Mouse (Mus musculus): Measurements from ENCODE around the gene Zfp804a.
A peak's percentile ranks its signal among the peaks of the same experiment; 100 is the strongest.

Gene Zfp804a

DNA sequence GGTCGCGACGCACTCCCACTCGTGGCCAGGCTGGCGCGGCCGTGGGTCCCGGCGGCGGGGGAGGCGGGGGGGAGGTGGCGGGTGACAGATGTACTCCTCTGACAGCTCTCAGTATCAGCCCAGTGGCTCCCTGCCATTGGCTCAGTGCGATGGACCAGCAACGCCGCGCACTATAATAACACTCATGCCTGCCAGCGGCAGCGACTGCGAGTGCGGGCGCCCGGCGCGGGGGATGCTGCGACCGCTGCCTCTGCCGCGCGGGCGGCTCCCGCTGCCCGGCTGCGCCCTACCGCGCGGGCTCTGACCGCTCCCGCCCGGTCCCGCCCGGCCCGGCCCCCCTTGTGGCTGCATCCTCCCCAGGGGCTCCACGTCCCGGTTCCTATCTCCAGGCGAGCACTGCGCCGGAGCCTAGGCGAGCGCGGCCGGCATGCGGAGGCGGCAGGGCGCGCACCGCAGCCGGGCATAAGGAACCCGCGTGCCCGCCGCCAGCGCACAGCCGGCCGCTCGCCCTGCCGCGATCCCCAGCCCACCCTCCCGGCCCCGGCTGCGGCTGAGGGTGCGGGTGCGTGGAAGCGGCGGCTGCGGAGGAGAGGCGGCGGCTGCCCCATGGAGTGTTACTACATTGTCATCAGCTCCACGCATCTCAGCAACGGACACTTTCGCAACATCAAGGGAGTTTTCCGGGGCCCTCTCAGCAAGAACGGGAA is at the start of gene Zfp804a:
Gene Zfp804a, plus strand, starts transcription at position 38 of the 707 bp plus-strand sequence.
- peak in 1 of 2 experiments; percentile 72 for DNase-seq

DNA sequence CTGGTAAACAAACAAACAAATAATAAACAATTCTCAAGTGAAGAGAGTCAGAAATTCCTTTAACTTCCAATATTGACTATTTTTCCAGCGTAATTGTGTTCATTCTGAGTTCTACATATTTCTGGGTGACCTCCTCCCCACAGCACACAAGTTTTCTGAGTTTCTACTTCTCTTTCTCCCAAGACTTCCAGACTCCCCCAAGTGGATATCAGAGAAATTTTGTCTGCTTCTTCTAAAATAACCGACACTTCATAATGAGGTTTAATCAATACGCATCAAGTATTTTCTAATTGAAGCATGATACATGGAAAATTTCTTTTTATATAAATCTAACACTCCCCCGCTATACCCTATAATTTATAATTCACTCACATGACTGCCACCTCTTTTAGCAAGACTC is 1.4 kb upstream of the Zfp804a start:
- DNase-seq: no peak

DNA sequence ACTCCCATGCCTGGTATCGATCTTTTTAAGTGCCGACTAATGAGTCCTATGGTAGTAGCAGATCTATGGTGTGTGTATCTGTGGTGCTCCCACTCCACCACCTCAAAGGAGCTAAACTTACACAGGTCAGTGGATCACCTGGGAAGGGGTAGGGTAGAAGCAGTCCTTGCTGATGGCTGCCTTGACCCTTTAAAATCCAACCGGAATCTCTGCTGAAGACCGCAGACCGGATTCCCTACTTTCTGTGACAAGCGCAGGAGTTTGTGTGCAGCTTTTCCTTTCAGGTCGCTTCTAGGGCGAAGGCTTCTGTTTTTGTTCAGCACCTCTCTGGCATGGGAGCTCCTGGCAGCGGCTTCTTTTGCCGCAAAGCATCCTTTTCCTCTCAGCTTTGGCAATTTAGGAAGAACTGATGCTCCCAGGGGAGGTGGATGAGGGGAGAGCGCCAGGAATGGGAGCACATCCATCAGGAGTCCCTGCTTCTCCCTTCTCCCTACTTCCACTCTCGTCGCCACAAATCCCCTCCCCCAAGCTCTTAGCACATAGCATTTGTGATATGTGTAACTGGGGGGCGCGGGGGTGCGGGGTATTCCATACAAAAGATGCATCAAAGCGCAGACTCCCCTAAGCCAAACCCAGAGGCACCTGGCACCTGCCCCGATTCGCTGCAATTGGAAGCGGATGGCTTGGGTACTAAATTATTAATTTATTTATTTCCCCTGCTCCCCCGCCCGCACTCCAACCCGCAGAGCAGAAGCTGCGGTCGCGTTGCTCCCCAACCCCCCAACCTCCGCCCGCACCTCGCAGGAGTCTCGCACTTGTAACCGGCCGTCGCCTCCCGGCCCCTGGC is 461 bp upstream of the Zfp804a start:
- DNase-seq: peak; percentile 67 to 80

DNA sequence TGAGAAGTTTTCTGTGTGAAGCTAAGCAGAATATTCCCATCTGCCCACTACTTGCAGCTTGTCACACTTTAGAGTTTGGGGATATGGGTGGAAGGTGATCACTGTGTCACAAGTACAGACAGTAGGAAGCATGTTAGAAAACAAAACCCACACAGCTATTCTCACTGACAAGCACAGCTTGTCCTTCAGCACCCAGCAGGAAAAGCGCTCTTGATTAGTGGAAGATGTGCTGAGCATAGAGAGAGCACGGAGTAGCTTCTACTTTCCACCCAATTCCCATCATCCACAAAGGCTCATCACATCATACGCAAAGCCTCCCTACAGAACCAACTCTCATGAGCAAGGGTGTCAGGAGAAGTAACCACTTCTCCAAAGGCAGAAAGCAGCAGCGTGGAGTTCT is 1.4 kb downstream of the Zfp804a start:
- DNase-seq: peak in 1 of 2 experiments; percentile 20

DNA sequence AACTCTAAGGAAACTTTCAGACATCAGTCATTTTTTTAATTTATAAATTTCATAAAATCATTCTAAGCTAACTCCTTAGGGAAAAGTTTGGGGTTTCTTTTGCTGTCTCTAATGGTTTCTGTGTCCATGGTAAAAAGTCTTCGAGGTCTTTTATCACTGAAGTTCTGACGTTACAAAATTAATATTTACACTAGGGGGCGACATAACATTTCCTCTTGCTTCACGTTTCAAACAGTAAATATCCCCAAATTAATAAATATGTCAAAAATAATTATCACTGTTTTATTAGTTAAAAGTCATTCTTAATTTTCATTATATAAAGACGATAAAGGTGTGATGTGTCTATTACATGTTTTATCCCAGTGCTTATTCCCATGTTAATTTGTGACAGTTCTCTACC is 11.6 kb downstream of the Zfp804a start:
- no peak for DNase-seq

DNA sequence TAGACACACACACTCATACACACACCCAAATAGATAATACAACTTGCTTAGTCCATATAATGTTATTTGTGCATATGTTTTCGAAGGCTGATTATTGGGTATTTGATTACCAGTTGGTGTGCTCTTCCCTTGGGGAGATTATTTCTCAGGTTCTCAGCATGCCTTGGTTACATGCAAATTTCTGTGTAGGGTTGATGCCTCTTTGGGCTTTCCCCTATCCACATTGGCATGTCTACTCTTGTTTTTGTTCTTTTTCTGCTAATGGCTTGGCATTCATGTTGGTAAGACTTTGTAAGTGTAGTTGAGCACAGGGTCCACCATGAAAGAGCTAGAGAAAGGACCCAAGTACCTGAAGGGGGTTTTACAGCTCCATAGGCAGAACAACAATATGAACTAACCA is 14.9 kb downstream of the Zfp804a start:
- DNase-seq: no peak

DNA sequence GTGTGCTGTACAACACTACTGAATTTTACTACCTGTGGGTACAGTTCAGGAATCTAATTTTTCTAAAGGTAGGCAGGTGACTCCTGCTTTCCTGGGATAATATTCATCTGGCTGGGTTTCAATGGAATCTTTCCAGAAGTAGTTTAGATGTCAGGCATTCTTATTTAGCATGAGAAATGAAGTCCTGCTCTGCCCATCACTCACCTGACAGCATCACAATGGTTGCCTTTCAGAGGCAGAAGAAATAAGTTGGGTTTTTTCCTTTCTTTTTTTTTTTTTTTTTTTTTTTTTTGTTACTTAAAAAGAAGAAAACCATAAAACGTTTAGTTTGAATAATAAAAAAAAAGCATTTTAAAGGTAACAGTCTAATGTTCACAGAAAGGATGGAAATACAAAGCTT is 16.1 kb downstream of the Zfp804a start:
- no peak for DNase-seq

DNA sequence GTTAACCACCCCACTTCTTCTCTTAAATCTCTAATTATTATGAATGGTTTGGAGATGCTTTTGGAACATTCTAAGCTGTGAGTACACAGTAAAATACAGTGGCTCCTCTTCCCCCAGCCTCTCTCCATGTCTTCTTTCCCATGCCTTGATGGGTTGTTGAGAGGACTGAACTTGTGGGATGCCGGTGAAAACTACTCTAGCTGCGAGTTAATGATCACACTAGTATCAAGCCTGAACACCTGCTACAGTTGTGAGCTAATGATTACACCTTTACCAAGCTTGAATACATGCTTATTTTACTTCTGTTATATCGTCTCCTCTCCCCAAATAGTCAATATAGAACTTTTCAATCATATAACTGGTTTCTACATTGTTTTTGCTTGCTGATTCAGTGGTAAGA is 23.9 kb downstream of the Zfp804a start:
- no peak for DNase-seq

DNA sequence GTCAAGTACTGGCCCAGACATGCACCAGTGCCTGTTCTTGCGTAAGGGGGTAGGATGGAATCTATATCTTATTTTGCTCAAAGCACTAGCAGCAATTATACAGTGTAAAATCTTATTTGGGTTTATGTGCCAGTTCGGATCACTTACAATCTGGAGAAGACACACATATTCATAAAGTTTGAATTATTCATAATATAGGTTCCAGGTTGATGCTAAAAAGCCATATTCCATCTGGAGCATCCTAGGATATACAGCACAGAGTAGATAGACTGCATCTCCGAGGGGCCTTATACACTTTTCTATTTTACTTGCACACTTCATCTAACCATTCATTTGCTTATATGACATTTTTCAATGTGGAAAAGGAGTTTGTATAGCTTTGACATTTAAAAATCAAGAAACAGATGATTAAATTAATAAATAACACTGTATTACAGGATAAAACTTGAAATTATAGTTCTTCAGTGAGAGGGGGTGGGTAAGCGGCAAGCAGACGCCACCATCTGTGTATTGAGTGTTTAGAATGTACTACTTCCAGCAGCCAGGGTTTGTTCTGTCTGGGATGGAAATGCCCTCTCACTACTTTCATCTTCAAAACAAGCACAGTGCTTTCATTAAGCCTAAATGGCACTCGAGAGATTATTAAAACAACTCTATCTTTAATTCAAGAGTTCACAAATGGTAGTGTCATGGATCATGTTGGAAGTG is 25.4 kb downstream of the Zfp804a start:
- DNase-seq: no peak

DNA sequence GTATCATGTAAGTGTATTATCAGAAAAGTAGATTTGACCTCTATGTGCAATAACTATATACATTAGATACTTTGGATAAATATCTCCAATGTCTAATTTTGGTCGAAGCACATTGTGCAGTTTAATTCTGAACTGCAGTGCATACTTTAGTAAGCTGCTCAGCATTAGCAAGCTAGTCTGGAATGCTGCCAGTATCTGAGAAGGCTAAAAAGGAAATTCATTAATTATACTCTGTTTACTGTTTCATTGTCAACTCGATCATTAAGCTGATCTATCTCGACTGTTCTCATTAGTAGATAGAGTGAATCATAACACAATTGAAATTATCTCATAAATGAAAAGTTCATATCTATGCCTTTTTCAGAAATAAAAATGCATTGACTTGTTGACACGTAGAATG is 27.7 kb downstream of the Zfp804a start:
- DNase-seq: no peak

DNA sequence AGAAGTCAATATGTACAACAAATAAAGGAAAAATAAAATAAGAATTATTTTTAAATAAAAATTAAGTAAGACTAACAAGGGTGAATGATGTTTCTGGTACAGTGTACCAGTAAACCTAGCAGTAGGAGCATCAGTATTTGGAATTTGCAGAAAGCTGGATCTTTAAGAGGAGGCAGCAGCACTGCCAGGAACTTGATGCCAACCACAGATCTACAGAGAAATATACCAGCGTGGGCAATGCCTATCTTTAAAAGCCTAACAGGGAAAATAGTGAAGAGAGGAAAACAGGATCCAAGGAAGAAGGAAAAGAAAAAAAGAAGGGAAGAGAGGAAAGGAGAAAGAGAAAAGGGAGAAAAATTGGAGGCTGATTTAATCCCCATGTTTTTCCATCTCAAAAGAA is 60.1 kb downstream of the Zfp804a start:
- DNase-seq: no peak

DNA sequence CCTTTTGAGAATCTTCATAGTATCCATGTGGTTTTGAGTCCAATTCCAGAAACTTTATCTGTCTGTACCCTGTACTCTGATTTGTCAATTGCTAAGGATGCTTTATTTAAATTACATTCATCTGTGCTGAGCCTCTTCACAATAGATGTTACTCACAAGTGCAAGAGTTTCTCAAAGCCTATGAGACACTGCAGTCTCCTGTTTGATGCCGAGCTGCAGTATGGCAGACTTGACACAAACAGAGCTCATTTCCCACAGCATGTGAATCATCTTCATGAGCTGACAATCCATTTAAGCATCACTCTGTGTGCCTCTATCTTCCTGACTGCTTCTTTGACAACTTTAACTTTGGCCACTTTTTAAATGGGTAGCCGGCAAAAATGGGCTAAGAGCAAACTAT is 60.6 kb downstream of the Zfp804a start:
- DNase-seq: no peak

DNA sequence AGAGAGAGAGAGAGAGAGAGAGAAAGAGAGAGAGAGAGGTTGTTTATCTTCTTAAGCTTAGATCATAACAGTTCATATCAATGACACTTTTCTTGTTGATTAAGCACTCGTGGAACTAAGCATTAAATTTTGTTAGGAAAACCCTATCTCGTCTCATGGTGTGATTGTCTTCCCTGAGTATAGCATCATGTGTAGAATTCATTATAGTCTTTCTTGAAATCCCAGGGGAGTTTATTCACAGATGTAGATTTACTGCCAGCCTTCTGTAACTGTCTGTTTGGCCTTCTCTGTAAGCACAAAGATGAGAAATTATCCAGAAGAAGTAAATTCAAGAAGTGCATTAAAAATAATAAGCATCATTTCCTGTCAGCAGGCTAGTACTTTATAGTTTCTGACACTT is 66.6 kb downstream of the Zfp804a start:
- no peak for DNase-seq

DNA sequence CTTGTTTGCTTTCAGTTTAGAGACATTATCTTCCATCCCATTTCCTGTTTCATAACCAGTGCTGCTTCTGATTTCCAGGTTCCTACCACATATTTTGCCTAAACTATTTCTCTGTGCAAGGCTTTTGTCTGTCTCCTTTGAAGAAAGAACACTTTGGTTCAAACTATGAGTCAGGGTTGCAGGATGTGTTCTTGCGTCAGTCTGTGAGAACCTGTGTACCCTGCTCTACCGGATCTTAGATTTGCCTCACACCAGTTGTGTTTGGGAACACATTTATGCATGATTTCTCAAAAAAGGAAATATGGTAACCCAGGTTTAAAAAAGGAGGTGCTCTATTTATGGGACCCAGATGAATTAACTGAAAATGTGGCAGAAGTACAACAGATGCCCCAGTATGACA is 125.7 kb downstream of the Zfp804a start:
- DNase-seq: no peak

DNA sequence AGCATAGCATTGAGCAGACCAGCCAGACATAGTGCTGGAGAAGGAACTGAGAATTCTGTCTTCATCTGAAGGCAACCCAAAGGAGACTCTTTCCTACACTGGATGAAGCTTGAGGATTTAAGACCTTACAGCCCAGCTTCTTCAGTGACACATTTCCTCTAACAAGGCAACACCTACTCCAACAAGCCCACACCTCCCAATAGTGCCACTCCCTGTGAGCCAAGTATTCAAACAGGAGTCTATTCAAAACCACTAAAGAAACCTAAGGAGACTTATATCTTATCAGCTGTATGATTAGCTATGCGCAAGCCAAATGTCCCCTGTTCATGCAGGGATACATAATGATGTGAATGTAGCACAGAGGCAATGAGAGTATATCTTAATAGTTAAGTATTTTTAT is 128.0 kb downstream of the Zfp804a start:
- DNase-seq: no peak

DNA sequence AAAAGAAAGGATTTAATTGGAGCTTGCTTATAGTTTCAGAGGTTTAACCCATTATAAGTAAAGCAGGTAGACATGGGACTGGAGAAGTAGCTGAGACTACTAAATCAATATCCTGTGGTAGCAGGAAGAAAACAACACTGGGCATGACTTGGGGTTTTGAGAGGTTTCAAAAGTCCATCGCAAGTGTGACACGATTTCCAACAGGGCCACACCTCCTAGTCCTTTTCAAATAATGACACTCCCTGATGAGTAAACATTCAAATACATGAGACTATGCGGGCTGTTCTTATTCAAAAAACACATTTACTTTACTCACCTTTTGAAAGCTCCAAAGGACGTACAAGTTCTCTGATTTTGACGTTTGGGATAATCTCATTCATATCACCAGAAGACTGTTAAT is 146.9 kb downstream of the Zfp804a start:
- DNase-seq: no peak

DNA sequence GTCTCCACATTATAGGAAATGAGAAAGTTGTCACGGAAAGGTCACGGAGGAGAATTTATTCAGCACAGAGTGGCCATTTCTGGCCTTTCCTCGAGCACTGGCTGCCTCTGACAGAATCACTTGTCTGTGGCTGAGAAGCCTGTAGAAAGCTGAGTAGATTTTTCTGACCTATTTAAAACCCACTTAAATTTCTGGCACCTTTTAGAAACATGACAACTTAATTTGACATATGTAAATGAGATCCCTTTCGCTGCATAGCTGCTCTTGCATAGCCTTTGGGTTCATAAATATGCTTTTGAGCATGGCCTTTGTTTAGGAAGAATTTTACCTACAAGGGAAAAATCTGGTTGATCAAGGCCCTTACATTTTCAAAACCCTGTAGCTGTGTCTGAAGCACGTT is 147.6 kb downstream of the Zfp804a start:
- DNase-seq: no peak

DNA sequence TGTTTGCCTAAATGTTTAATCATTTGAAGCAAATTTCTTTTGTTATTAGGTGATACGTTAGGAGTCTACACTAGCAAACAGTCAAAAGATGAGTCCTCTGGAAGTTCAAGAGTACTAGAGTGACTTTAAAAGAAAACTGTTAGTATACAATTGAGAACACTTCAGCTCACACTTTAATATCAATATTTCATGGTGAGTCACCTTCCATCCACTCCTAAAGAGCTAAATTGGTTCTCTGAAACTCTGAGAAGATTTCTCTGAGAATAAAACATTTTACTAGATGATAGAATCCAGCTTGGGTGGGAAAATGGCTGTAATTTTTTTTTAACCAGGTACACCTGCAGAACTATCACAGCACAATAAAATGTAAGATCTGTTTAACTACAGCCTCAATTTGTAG is 157.6 kb downstream of the Zfp804a start:
- DNase-seq: no peak

DNA sequence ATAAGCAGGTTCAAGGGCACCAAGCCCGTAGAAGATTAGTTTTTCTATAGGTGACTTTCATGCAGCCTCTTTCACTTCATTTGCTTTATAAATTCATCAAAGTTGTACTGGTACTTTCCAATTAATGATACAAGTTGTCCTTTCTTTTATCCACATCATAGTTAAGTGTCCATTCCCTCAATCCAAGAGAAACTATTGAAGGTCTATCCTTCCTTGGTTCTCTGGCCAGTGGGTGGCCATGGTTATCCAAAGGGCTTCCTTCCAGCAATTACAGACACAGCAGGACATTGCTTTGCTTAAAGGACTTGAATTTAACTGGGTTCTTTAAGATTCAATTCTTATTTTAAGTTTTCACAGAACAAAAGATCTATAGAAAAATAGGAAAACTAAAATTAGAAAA is 158.9 kb downstream of the Zfp804a start:
- no peak for DNase-seq

DNA sequence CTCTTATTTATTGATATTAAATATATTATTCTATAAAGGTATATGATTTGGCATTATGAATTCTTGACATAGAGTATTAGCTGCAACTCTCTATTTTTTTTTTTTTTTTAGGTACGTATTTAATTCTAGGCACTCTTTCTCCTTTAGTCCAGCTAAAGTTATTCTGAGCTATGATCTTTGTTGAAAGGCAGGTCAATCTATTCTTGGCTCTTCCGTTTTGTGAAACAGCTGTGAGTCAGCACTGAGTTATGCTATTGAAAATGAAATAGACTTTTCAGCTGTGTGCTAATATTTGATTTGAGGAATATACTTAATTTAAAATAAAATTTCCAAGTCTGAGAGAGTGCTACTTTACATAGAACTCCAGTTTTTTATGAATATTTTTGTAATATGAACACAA is 164.9 kb downstream of the Zfp804a start:
- no peak for DNase-seq

DNA sequence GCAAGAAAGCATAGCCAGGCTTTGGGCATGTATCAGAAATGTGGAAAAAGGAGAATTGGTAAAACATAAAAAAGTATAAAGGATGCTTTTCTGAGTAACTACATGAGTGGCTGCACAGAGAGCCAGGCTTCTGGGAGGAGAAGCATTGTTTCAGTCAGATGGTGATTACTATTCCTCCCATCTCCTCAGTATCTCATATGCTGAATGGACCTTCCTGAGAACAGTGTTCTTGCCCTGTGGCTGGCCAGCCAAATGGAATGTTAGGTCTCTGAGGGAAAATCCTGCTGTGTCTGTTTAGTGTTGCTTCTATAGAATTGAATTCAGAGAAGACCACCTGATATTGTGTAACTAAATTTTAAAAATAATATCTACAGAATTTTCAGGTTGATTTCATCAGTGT is 193.0 kb downstream of the Zfp804a start:
- no peak for DNase-seq

DNA sequence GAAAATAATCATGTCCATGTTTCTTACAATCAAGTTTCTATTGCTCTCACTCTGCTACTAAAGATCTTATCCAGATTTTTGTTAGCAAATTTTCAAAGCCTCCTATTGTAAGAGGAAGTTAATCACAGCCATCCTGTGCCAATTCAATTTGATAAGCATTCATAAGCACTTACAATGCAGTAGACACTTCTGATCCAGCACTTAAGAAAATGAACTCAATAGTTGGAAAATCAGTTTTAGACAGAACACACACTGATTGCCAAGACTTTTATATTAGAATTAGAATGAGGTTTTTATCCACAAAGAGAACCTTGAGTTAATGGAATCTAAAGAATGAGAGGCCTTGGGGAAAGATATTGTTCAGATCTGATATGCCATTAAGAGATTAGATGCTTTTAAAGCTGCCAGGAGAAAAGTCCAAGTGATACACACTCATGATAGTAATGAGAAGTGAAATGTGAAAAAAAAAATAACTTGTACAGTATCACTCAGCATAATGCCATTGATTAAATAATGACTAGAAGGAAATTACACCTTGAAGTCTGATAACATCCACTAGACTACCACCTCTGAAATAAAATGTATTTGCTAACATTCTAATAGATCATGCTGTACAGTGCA is 194.0 kb downstream of the Zfp804a start:
- no peak for DNase-seq

DNA sequence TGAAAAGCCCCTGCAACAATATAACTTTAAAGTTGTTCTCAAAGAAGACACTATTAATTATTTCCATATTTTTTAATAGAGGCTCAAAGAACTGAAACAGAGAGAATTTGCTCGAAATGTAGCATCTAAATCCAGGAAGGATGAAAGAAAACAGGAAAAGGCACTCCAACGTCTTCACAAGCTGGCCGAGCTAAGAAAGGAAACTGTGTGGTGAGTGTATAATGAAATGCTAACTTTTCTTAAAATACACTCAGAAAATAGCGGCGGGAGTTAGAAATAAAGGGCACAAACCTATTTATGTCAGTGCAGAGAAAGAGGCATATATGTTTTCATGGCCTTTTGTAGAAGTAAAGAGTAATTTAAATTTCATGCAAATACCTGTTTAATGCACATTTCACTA is 200.4 kb downstream of the Zfp804a start:
- DNase-seq: no peak
